Mouse (Mus musculus): ENCODE measurements around the gene Ttc28.

GRCm38 (mm10) chr5:111291639-111292038 lies 412.0 kb downstream of the Ttc28 start:
- TF ChIP-seq EP300 (IDR thresholded peaks at IDR 0.05) (no peak), CTCF (IDR thresholded peaks at IDR 0.05) (no peak)

All from lung, postnatal 0 days (tissue).